Mouse (Mus musculus) forebrain, embryonic 16.5 days (tissue): ENCODE results near the gene Tmem220. TPM values are rescaled to one million over a fixed set of nuclear protein-coding genes. Genes with fewer than 3 reads are reported as not detected.

Experiments used
- ATAC-seq: fragments of 200-750 bp; cut with Nextera tagmentation; 2 replicates; pipeline ENCODE4 v1.8.0; 2017; ENCODE audit warnings: mild to moderate bottlenecking, moderate library complexity
- H3K27ac ChIP-seq: fragments of 300-500 bp; sonication (generic); 2 replicates; pipeline ENCODE4 v1.5.1; 2014; ENCODE audit warnings: low read length, control low read depth
- H3K27me3 ChIP-seq: fragments of 300-500 bp; sonication (generic); replicated peaks from 2 replicates; pipeline ENCODE4 v1.6.1; 2014; ENCODE audit warnings: low read length; ENCODE audit not compliant: control insufficient read depth, insufficient read depth
- H3K36me3 ChIP-seq: fragments of 300-500 bp; sonication (generic); 2 replicates; pipeline ENCODE4 v1.6.1; 2014; ENCODE audit not compliant: control insufficient read depth, insufficient read depth
- H3K4me1 ChIP-seq: fragments of 300-500 bp; sonication (generic); replicated peaks from 2 replicates; pipeline ENCODE4 v1.6.1; 2014; ENCODE audit warnings: low read length; ENCODE audit not compliant: control insufficient read depth, insufficient read depth
- H3K4me2 ChIP-seq: fragments of 300-500 bp; sonication (generic); 2 replicates; pipeline ENCODE4 v1.6.1; 2014; ENCODE audit warnings: mild to moderate bottlenecking, low read length, control low read depth
- H3K4me3 ChIP-seq: fragments of 300-500 bp; sonication (generic); replicated peaks from 2 replicates; pipeline ENCODE4 v1.5.1; 2014; ENCODE audit warnings: mild to moderate bottlenecking, low read length, control low read depth
- H3K9ac ChIP-seq: fragments of 300-500 bp; sonication (generic); replicated peaks from 2 replicates; pipeline ENCODE4 v1.6.1; 2014; ENCODE audit warnings: low read depth, low read length, control low read depth
- H3K9me3 ChIP-seq: fragments of 300-500 bp; sonication (generic); 2 replicates; pipeline ENCODE4 v1.6.1; 2016; ENCODE audit warnings: low read length; ENCODE audit not compliant: control insufficient read depth
- WGBS: fragments of 180-500 bp; shearing (Covaris S2); extraction: QIAGEN DNeasy Blood & Tissue Kit; methylation state at CpG from one replicate; pipeline ENCODE4 v1.1.7; 2014; 5-methylcytosine and 5-hydroxymethylcytosine counted together
- polyA plus RNA-seq: library from polyadenylated mRNA; unstranded; fragments of >200 nt; fragmentation: Nextera tagmentation; extraction: Ambion mirVana; gene quantifications from 2 replicates; pipeline ENCODE4 v1.2.1, GENCODE M21; 2015

The Tmem220 gene
- polyA plus RNA-seq, 1 experiment from 2014 or later: 0.43 TPM

- Histone ChIP-seq H3K4me1 (peaks cover 14% of the 10 kb centered on the region), H3K4me2 (no peak overlapping the region), H3K4me3 (no peak overlapping the region), H3K9me3 (no peaks in the 10 kb centered on the region), H3K36me3 (no peaks in the 10 kb centered on the region), H3K27ac (no peak overlapping the region), H3K9ac (no peak overlapping the region), H3K27me3 (no peaks in the 10 kb centered on the region)
- WGBS: 89% methylated on average over 3 of the region's 3 CpGs
- ATAC-seq: no peak
These were observed 24.3 kb downstream of the Tmem220 start for GRCm38 (mm10) chr11:67049256-67049655.

GRCm38 (mm10) chr11:67051676-67052320 is 26.8 kb downstream of the Tmem220 start:
- peak; percentile 61 for ATAC-seq
- Histone ChIP-seq H3K36me3 (peaks cover 11% of the 10 kb centered on the region), H3K27me3 (no peaks in the 10 kb centered on the region), H3K4me2 (peak overlapping the region; percentile 69), H3K9ac (peak overlapping the region; percentile 59), H3K4me3 (peak overlapping the region; percentile 80), H3K4me1 (peaks cover 14% of the 10 kb centered on the region), H3K27ac (peak overlapping the region; percentile 66), H3K9me3 (no peaks in the 10 kb centered on the region)
- WGBS: 6% methylated on average over 16 of the region's 16 CpGs

- peaks cover 14% of the 10 kb centered on the region for H3K36me3 ChIP-seq
- peak within 1 kb of the TSS; percentile 69 for H3K4me2 ChIP-seq
- H3K4me3 ChIP-seq: peak within 1 kb of the TSS; percentile 80
- peak within 1 kb of the TSS; percentile 66 for H3K27ac ChIP-seq
- under 1% methylated on average over 42 of the region's 50 CpGs for WGBS
- H3K27me3 ChIP-seq: no peaks in the 10 kb centered on the region
- peaks cover 14% of the 10 kb centered on the region for H3K4me1 ChIP-seq
- ATAC-seq: peak; percentile 96
- no peaks in the 10 kb centered on the region for H3K9me3 ChIP-seq
- peak within 1 kb of the TSS; percentile 59 for H3K9ac ChIP-seq
These were observed 27.5 kb downstream of the Tmem220 start, which contains the start of the genes Adprm and Sco1 for GRCm38 (mm10) chr11:67052321-67052952. TSS of gene Adprm (minus strand) at chr11:67052594. TSS of gene Sco1 (plus strand) at chr11:67052670.

GRCm38 (mm10) chr11:67054754-67055365 is 29.9 kb downstream of the Tmem220 start:
- Histone ChIP-seq H3K36me3 (peaks cover 23% of the 10 kb centered on the region), H3K9me3 (no peaks in the 10 kb centered on the region), H3K27me3 (no peaks in the 10 kb centered on the region), H3K4me3 (no peak overlapping the region), H3K27ac (no peak overlapping the region), H3K9ac (no peak overlapping the region), H3K4me1 (peaks cover 14% of the 10 kb centered on the region), H3K4me2 (no peak overlapping the region)
- 91% methylated on average over 8 of the region's 8 CpGs for WGBS
- no peak for ATAC-seq

- WGBS: 92% methylated on average over 2 of the region's 2 CpGs
- Histone ChIP-seq H3K4me2 (no peak overlapping the region), H3K9me3 (no peaks in the 10 kb centered on the region), H3K4me1 (no peaks in the 10 kb centered on the region), H3K9ac (no peak overlapping the region), H3K36me3 (peaks cover 40% of the 10 kb centered on the region), H3K4me3 (no peak overlapping the region), H3K27me3 (no peaks in the 10 kb centered on the region), H3K27ac (no peak overlapping the region)
- ATAC-seq: no peak
These were observed 36.4 kb downstream of the Tmem220 start for GRCm38 (mm10) chr11:67061311-67061710.

GRCm38 (mm10) chr11:67062726-67063125 is 37.8 kb downstream of the Tmem220 start:
- H3K27ac ChIP-seq: no peak overlapping the region
- H3K4me2 ChIP-seq: no peak overlapping the region
- H3K4me3 ChIP-seq: no peak overlapping the region
- H3K4me1 ChIP-seq: no peaks in the 10 kb centered on the region
- H3K9me3 ChIP-seq: no peaks in the 10 kb centered on the region
- no peaks in the 10 kb centered on the region for H3K27me3 ChIP-seq
- peaks cover 33% of the 10 kb centered on the region for H3K36me3 ChIP-seq
- no peak overlapping the region for H3K9ac ChIP-seq
- 93% methylated on average over 3 of the region's 3 CpGs for WGBS
- no peak for ATAC-seq

- no peak for ATAC-seq
- H3K9me3 ChIP-seq: no peaks in the 10 kb centered on the region
- 91% methylated on average over 3 of the region's 3 CpGs for WGBS
- no peak overlapping the region for H3K4me2 ChIP-seq
- H3K9ac ChIP-seq: no peak overlapping the region
- H3K4me1 ChIP-seq: no peaks in the 10 kb centered on the region
- peaks cover 21% of the 10 kb centered on the region for H3K36me3 ChIP-seq
- no peak overlapping the region for H3K27ac ChIP-seq
- no peaks in the 10 kb centered on the region for H3K27me3 ChIP-seq
- H3K4me3 ChIP-seq: no peak overlapping the region
These were observed 42.8 kb downstream of the Tmem220 start for GRCm38 (mm10) chr11:67067741-67068140.

GRCm38 (mm10) chr11:67072615-67073130 is 47.7 kb downstream of the Tmem220 start:
- no peak overlapping the region for H3K27ac ChIP-seq
- H3K4me3 ChIP-seq: no peak overlapping the region
- H3K4me1 ChIP-seq: no peaks in the 10 kb centered on the region
- H3K9ac ChIP-seq: no peak overlapping the region
- no peak for ATAC-seq
- no peaks in the 10 kb centered on the region for H3K9me3 ChIP-seq
- H3K4me2 ChIP-seq: no peak overlapping the region
- WGBS: 76% methylated on average over 15 of the region's 15 CpGs
- no peaks in the 10 kb centered on the region for H3K36me3 ChIP-seq
- no peaks in the 10 kb centered on the region for H3K27me3 ChIP-seq

GRCm38 (mm10) chr11:67075036-67075435 is 50.1 kb downstream of the Tmem220 start:
- Histone ChIP-seq H3K9me3 (no peaks in the 10 kb centered on the region), H3K9ac (no peak overlapping the region), H3K4me2 (no peak overlapping the region), H3K4me3 (no peak overlapping the region), H3K36me3 (no peaks in the 10 kb centered on the region), H3K4me1 (no peaks in the 10 kb centered on the region), H3K27me3 (no peaks in the 10 kb centered on the region), H3K27ac (no peak overlapping the region)
- no peak for ATAC-seq
- 23% methylated on average over 3 of the region's 3 CpGs for WGBS
